Mouse (Mus musculus) spleen, embryonic (tissue): ENCODE results near the gene Knl1.

Experiments used
- CTCF ChIA-PET: fragments of 350-600 bp; sonication (Branson Sonifier 250); formaldehyde crosslinking; loops from one replicate; lab custom pipeline; 2022; lab: Charles Lee

The Knl1 gene

GRCm38 (mm10) chr2:119034656-119035396 lies 12.1 kb upstream of the Knl1 start, which contains the start of gene Rpusd2:
TSS of gene Rpusd2 (plus strand) at chr2:119034790.
- CTCF ChIA-PET = no interaction called here

- CTCF ChIA-PET = no interaction called here
These were observed 11.5 kb upstream of the Knl1 start for GRCm38 (mm10) chr2:119035397-119035745.

- CTCF ChIA-PET = interaction anchor here (0.6 kb wide), 1 partner anchor 69 kb away, joined by 9 read pairs; no protein-coding TSS in a partner anchor
These were observed 6.0 kb upstream of the Knl1 start for GRCm38 (mm10) chr2:119040882-119041281.

- CTCF ChIA-PET = interaction anchor here (0.6 kb wide), 1 partner anchor 265 kb away, joined by 19 read pairs; no protein-coding TSS in a partner anchor
These were observed 1.8 kb upstream of the Knl1 start for GRCm38 (mm10) chr2:119045163-119045562.

- CTCF ChIA-PET = no interaction called here
These were observed 930 bp downstream of the Knl1 start for GRCm38 (mm10) chr2:119047849-119048248.

GRCm38 (mm10) chr2:119050132-119050650 lies 3.3 kb downstream of the Knl1 start:
- CTCF ChIA-PET = no interaction called here

GRCm38 (mm10) chr2:119060139-119060538 lies 13.2 kb downstream of the Knl1 start:
- CTCF ChIA-PET = interaction anchor here (0.6 kb wide), 1 partner anchor 238 kb away, joined by 3 read pairs; no protein-coding TSS in a partner anchor

- CTCF ChIA-PET = no interaction called here
These were observed 25.5 kb downstream of the Knl1 start for GRCm38 (mm10) chr2:119072397-119072796.

GRCm38 (mm10) chr2:119086156-119086555 lies 39.2 kb downstream of the Knl1 start:
- CTCF ChIA-PET = no interaction called here

- CTCF ChIA-PET = no interaction called here
These were observed 54.6 kb downstream of the Knl1 start for GRCm38 (mm10) chr2:119101552-119101951.

GRCm38 (mm10) chr2:119106583-119106982 lies 59.7 kb downstream of the Knl1 start:
- CTCF ChIA-PET = no interaction called here

GRCm38 (mm10) chr2:119108554-119108953 lies 61.6 kb downstream of the Knl1 start:
- CTCF ChIA-PET = no interaction called here

- CTCF ChIA-PET = interaction anchor here (0.6 kb wide), 1 partner anchor 77 kb away, joined by 4 read pairs; no protein-coding TSS in a partner anchor
These were observed 64.1 kb downstream of the Knl1 start for GRCm38 (mm10) chr2:119111060-119111459.

GRCm38 (mm10) chr2:119112438-119113112 lies 65.7 kb downstream of the Knl1 start, which contains the start of gene Rad51:
TSS of gene Rad51 (plus strand) at chr2:119112793.
- CTCF ChIA-PET = no interaction called here

GRCm38 (mm10) chr2:119113121-119113925 lies 66.4 kb downstream of the Knl1 start:
- CTCF ChIA-PET = interaction anchor here (0.5 kb wide), 1 partner anchor 1156 kb away, joined by 3 read pairs; no protein-coding TSS in a partner anchor

GRCm38 (mm10) chr2:119136346-119136898 lies 89.5 kb downstream of the Knl1 start:
- CTCF ChIA-PET = no interaction called here

GRCm38 (mm10) chr2:119145199-119145598 lies 98.3 kb downstream of the Knl1 start:
- CTCF ChIA-PET = interaction anchor here (0.6 kb wide), 1 partner anchor 164 kb away, joined by 5 read pairs; no protein-coding TSS in a partner anchor

GRCm38 (mm10) chr2:119146435-119146834 lies 99.5 kb downstream of the Knl1 start:
- CTCF ChIA-PET = interaction anchor here (0.8 kb wide), 1 partner anchor 9 kb away, joined by 13 read pairs; no protein-coding TSS in a partner anchor

- CTCF ChIA-PET = interaction anchor here (0.8 kb wide), 1 partner anchor 9 kb away, joined by 13 read pairs; no protein-coding TSS in a partner anchor
These were observed 100.3 kb downstream of the Knl1 start for GRCm38 (mm10) chr2:119147160-119147678.

- CTCF ChIA-PET = interaction anchor here (0.6 kb wide), 1 partner anchor 43 kb away, joined by 4 read pairs; no protein-coding TSS in a partner anchor
These were observed 100.9 kb downstream of the Knl1 start for GRCm38 (mm10) chr2:119147775-119148174.
